Mouse (Mus musculus) erythroid progenitor cell, adult 5-6 weeks (primary cell): Measurements from ENCODE around the gene Catsperd. TPM values are rescaled to one million over a fixed set of nuclear protein-coding genes. Genes with fewer than 3 reads are reported as not detected.

Experiments used
- ATAC-seq: replicated peaks from 2 replicates; pipeline ENCODE4 v1.8.0; 2016; ENCODE audit warnings: moderate number of reproducible peaks, mild to moderate bottlenecking, moderate TSS enrichment, inconsistent platforms; ENCODE audit not compliant: poor library complexity, low FRiP score, severe bottlenecking
- total RNA-seq, 2 experiments: library from RNA; stranded (forward) in 1 of 2; stranded (reverse) in 1 of 2; fragments of 150-400 nt in 1 of 2; fragments of 186-747, 209-891 nt in 1 of 2; gene quantifications; 2 replicates each; pipeline versions ENCODE4 v1.2.3 to v1.2.4; 2015 to 2017; ENCODE audit warnings: low replicate concordance in 2 of 2

Gene Catsperd
- total RNA-seq, 2 experiments from 2014 or later, result not detected

DNA sequence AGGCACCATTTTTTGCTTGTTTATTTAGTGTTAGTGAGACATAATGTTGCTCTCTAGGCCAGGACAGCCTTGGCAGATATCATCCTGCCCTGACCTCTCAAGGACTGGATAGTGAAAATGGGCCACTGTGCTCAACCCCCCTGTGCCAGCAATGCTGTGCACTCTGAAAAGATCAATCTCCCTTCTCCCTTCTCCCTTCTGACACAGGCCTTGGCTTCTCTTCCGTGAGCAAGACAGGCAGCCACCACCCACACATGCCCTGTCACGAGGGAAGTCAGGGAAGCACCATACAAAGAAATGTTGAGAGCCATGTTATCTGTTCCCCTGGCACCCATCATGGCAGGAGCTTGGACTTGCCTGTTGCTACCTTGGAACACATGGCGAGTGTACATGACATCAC is 27.4 kb downstream of the Catsperd start:
- ATAC-seq, result no peak

DNA sequence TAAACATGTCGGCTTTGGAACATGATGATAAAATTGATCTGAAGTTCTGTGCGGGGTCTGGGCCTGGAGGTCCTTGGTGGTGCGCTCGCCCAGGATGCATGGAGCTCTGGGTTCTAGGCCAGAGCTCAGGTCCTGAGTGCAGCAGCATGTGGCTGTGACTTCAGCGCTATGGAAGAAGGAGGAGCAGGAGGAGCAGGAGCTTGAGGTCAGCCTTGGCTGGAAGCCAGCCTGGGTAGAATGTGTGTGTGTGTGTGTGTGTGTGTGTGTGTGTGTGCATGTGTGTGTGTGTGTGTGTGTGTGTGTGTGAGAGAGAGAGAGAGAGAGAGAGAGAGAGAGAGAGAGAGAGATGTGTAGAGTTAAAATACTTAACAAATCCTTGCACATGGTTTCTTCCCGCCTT is 28.2 kb downstream of the Catsperd start:
- no peak for ATAC-seq

DNA sequence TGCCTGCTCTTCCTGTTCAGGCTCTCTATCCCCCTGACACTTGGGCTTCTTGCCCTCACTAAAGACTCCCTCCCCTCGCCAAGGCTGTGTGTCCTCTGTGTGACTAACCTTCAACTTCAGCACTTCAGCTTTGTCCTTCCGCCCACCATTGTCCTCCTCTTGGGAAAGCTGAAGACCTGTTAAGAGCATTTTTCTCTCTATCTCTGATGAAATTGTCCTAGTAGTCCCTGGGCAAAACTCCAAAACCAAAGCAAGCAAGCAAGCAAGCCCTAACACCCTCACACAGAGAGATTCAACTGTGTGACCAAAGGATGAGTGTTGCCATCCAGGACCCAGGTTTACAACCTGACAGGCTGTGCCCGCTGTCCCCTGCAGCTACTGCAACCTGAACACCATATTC is 35.7 kb downstream of the Catsperd start:
- ATAC-seq, result no peak

DNA sequence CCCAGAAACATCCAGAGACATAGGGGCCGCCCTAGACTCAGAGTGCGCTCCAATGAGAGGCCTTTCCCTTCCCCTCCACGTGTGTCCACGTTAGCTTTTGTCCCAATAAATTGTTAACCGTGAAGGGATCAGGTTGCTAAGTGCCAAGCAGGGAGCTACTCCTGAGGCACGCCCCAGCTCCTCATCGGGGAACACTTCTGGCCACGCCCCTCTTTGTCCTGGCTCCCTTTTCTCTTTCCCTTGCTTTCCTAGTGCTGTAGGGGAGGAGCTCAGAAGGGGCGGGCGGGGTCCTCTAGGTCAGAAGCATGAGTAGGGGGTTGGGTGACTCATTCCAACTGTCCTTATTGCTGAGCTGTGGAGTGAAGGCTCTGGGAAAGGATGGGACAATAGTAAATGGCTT is 36.4 kb downstream of the Catsperd start:
- no peak for ATAC-seq

DNA sequence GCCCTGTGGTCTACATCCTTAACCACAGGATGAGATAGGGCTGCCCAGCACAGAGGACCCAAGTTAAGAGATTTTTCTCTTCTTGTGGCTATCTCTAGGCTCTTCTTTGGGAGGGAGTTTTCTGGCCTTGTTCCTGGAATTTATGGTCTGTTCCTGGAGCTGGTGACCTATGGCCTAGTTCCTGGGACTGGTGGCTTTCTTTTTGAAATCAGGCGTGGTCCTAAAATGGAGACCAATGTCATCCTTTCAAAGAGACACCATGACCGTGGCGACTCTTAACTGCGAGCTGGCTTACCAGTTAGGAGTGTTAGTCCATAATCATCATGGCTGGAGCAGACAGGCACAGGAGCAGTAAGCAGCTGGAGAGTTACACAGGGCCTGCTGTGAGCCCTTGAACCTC is 38.4 kb downstream of the Catsperd start:
- no peak for ATAC-seq

DNA sequence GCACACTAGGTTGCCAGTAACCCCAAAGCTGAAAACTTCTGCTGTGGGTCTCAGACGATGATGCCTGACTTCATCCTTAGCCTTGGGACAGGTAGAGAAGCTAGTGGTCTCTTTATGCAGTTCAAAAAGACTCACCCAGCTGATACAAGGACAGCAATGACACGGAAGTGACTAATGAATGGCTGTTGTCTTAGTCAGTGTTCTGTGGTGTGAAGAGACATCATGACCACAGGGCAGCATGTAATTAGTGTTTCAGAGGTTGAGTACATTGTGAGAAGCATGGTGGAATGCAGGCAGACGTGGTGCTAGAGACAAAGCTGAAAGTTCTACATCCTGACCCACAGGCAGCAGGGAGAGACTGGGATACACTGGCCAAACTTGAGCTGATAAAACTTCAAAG is 39.6 kb downstream of the Catsperd start:
- no peak for ATAC-seq

DNA sequence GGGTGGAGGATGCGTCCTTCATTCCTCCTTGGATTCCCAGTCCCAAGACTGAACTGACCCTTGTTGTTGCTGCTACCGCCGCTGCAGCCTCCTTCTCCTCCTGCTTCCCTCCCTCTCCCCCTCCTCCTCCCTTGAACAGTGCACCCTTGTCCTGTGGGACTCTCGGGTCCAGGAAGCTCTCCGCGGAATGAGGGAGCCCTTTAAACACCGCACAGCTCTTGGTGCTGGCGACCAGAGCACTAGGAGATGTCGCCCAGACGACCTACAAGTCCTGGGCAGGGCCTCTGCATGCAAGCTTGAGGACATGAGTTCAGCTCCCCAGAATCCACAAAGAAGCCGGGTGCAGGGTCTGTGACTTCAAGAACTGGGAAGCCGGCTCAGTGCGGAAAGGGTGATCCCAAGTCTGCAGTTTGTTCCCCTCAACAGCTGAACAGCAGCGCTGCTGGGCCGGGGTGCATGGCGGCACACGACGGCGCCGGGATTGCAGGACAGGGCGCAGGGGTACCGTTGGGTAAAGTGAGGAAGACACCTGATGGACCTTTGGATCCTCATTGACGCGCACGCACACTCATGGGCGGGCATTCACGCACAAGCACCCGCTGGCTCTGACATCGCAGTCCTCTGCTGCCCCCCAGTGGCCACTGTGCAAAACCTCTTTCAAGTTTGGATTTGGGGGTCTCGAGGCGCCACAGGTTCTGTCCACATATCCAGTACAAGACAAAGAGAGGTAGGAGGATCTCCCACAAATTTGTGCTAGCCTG is 40.6 kb downstream of the Catsperd start:
- peak; percentile 49 for ATAC-seq

DNA sequence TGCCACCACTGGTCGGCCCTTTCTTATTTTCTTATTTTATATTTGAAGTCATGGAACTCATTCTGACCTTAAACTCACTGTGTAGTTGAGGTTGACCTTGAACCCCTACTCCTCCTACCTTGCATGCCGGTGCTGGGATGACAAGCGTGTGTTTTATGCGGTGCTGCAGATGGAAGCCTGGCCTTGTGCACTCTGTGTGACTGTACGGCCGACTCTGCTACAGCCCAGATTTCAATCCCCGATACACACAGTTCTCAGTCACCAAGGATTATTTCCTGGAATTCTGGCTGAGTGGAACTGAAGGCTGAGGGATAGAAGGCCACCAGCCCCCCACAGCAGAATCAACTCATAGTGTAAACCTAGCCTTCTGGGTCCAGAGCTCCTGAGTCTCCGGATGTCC is 41.8 kb downstream of the Catsperd start:
- ATAC-seq, result no peak

DNA sequence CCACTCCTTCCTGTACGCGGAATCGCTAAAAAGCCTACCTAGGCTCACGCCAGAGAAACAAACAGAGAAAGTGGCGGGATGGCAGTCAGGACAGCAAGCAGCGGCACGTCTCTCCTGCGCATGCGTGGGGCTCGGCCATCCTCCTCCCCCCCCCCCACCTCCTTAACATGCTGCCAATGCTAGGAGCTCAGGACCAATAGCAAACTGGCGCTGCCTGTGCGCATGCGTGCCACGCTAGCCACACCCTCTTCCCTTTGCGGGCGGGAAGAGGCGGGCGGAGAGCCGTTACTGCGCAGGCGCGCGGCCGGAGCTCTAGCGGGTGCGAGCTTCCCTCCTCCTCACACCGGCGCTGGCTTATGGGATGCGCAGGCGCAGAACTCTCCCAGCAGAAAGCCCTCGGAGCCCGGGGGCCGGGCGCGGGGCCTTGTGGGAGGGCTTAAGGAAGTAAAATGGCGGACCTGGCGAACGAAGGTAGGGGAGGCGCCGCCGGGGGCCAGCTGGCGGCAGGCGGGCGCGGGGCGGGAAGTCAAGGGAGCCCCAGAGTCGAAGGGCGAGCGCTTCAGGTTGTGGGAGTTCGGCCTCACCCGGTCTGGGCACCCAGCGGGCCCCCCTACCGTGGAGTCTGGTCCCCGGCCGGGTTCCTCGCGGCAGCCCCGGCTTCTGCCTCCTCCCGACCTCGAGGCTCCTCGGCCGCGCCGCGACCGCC is 45.2 kb downstream of the Catsperd start, which contains the start of gene Ranbp3:
TSS of gene Ranbp3 (plus strand) at position 354 of the 706 bp plus-strand sequence.
- ATAC-seq, result peak; percentile 87

DNA sequence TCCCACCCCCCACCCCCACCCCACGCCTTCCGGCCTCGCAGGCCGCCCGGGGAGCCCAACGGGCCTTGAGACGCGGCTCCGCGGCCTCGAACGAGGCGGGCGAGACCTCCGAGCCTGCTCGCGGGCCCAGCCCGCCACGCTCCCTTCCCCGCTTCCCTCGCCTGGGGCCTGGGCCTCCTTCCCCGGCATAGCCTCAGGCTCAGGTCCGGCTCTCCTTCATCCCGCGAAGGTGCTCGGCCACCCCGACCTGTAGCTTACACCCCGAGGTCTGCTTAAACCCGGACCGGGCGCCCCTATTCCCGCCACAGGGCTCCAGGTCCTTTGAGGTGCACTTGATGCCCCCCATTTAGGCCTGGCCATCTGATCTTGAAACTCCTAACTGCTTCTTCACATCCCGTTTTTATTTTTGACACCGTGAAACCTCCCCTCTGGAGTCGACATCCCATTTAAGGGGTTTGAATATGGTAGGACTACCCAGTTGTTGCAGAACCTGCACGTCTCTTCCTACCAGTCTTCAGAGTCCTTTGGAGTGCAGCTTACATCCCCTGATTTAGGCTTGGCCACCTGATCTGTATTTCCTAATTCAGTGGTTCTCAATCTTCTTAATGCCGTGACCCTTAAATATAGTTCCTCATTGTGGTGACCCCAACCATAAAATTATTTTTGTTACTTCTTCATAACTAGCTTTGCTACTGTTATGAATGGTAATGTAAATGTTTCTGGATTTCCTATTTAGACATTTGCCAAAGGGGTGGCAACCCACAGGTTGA is 45.9 kb downstream of the Catsperd start:
- 0 out of 2 replicates have a peak, but pooled peaks have one; percentile 4 for ATAC-seq

DNA sequence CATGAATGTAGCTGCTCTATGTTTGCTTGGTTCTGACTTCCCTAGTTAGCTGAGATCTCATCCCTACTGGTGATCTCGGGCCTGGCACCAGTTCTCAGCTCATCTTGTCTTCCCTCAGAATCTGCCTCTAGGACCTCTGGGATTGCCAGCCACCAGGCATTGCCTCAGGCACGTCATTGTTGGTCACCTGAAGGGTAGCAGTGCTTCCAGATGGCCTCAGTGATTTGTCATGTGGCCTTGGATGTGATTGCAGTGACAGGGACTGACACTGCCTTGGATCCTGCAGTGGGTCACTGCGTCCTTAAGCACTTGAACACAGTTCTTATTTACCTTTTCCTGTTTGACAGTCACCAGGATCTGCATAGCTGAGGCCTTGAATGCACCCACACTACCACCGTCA is 53.8 kb downstream of the Catsperd start:
- ATAC-seq, result no peak

DNA sequence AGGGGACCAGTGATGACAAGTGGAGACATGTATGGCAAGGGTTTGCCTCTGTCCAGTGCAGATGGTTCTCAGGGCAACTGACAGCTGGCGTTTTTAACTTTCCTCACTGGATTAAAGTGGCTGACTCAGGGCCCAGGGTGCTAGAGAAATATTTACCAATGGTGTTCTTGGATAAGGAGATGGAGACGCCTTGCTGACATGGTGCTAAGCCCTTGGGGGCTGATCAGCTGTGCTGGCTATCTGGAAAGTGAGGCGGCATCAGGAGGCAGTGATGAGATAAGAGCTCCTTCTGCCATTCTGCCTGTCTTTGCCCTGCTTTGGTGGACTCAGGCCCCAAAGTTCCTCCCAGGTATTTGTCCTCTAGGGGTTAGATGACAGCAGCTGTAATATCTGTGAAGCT is 54.9 kb downstream of the Catsperd start:
- no peak; the same call in 1 of the 2 replicates for ATAC-seq

DNA sequence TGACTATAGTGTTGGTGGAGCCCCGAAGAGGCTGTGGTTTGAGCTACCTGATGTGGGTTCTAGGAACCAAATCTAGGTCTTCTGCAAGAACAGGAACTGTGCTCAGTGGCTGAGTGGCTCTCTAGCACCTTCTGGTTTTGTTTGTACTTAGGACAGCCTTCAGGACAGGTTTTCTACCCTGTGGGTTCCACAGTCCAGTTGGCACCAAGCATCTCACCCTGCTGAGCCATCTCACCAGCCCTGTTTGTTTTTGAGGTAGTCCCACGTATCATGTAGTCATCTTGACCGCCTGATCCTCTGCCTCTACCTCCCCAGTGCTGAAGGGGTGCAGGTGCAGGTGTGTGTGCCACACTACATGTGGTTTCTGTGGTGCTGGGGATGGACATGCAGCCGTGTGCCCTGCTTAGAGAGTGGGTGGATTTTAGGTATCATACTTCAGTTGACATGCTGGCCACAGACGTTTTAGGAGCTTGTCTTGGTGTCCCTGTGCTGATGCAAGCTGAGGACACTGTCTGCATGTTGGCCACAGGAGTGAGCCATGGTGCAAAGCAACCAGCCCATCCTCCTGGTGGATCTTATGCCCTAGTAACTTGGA is 55.7 kb downstream of the Catsperd start:
- no peak for ATAC-seq

DNA sequence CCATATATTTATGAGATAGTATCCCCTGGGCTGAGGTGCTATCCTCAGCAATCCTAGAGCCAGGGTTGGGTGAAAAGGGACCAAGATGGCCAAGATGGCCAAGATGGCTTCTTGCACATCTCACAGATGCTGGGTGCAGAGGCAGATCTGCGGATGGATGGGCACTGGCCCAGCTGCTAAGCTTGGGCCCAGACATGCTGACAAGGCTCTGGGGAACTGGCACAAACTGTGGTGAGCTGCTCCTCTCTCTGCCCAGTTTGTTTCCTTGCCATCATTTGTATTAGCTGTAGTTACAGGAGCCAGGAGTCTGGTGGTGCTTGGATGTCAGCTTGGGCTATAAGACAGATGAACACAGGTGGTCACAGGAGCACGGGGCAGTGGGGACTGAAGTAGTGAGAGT is 56.7 kb downstream of the Catsperd start:
- no peak for ATAC-seq

DNA sequence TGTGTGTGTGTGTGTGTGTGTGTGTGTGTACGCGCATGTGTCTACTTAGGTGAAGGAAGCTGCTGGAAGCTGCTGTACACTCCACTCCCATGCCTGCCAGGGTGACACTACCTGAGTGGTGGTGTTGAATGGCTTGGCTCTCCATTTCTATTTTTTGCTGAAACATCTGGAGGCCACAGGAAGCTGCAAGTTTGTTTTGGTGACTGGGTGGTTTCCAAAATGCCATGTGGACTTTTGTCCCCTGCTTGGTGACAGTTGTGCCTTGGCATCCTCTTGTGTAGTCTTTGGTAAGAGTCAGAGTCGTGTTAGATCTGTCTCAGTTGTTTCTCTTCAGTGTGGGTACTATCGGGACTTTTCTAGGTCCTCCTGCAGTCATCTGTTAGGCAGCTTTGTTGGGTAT is 58.9 kb downstream of the Catsperd start:
- ATAC-seq, result no peak

DNA sequence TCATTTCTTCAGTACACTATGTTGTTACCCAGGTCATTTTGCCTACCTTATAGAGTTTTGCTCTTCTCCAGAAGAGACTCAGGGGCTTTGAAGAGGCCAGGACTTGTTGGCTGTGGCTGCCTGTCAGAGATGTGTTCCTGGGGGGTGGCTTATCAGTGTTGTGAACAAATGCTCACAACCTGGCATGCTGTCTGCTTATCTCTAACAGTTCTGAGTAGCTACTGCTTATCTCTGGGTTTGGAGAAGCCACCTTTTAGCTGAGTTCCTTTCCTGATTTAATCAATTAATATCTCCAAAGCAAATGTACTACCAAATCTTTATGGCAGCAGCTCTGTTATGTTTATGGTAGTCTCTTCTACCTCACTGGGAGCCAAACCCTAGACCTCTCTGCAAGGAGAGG is 60.1 kb downstream of the Catsperd start:
- peak; percentile 65 for ATAC-seq

DNA sequence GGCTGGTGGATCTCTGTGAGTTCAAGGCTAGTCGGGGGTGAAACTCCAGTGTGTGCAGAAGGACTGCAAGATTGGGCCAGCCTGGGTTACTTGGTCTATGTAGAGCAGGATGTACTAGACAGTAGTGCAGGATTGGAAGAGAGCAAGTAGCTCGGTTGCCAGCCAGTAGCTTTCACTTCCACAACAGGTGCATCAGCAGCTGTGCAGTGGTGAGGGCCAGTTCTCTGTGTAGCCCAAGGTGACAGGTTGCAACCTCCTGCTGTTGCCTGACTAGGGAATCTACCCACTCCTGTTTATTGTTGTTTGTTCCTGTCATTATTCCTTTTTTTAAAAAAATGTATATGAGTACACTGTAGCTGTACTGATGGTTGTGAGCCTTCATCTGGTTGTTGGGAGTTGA is 60.7 kb downstream of the Catsperd start:
- ATAC-seq, result no peak

DNA sequence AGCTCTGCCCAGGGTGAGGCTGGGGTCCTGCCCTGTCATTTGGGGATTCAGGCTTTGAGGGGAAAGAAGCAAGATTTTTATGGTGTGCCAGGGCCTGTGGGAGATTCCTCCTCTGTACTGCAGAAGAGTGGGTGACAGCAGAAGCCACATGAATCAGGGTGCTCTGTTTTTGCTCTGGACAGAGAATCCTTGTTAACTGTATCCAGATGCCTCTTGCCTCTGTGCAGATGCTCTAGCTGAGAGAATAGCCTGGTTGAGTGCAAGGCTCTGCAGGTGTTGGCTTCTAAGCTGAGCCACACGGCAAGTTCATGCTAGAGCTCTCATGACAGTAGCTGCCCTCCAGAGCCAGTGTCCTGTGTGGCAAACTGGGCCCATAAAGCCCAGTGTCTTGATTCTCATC is 65.5 kb downstream of the Catsperd start:
- no peak for ATAC-seq

DNA sequence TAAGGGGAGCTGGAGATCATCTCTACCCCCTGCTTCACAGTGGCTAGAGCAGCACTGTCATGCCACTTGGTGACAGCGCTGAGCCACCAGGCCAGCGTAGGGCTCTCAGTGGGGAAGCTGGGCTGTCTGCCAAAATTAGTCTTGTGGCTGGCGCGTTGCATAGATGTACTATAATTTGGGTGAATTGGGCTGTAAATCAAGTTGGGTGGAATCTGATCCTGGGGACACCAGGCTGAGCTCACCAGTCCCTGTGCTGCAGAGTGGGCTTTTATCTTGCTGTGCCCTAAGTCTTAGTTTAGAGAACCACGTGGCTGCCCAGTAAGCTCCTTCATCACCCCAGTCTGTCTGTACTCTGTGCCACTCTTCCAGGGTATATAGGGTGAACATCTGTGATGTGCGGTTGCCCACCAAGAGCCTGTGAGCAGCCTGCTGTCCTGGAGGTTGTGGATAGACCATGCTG is 65.9 kb downstream of the Catsperd start:
- no peak for ATAC-seq

DNA sequence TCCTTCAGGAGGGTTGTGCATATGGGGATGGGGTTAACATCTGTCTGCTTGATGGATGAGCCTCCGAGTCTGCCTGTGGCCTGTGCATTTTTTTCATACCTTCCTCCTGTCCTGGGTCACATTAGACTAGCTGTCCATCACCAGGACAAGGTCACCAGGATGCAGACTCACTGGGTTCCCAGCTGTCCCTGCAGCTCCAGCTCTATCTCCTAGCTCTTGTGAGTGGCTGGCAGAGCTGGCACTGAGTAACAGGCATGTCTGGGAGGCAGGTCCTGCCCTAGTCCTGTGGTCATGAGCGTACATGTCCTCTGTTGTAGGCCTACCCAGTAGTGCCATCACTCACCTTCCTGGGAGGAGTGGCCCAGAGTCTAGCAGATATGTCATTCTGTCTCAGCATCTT is 72.5 kb downstream of the Catsperd start:
- no peak for ATAC-seq
